Mouse (Mus musculus): ENCODE measurements around the gene Cela3b. TPM values are rescaled to one million over a fixed set of nuclear protein-coding genes. Genes with fewer than 3 reads are reported as not detected.
A peak's percentile ranks its signal among the peaks of the same experiment; 100 is the strongest.

Gene Cela3b
- polyA plus RNA-seq, 1 experiment from 2014 or later: not detected

- ATAC-seq (no peak), DNase-seq (ENCODE audit: low spot score) (no peak)
- no peaks in the 10 kb centered on the region for H3K27me3 ChIP-seq (replicated peaks; ENCODE audit: insufficient read depth, low read length)
- 93% methylated on average over 4 of the region's 4 CpGs for WGBS
- H3K4me3 ChIP-seq (ENCODE audit: low read depth, low read length): no peak overlapping the region
- TF ChIP-seq CTCF (IDR thresholded peaks at IDR 0.05) (no peak), EP300 (IDR thresholded peaks at IDR 0.05) (no peak)
- no peak overlapping the region for H3K27ac ChIP-seq (ENCODE audit: low read length)
- H3K9ac ChIP-seq (replicated peaks; ENCODE audit: low read depth): no peak overlapping the region
- H3K4me1 ChIP-seq (ENCODE audit: insufficient read depth, low read depth, low read length): no peaks in the 10 kb centered on the region; the same call in 1 of the 2 replicates
- no peaks in the 10 kb centered on the region for H3K9me3 ChIP-seq (ENCODE audit: low read length)
- no peaks in the 10 kb centered on the region for H3K36me3 ChIP-seq (ENCODE audit: insufficient read depth, low read length)
- no peak overlapping the region for H3K4me2 ChIP-seq (replicated peaks; ENCODE audit: low read depth, low read length)
Observed at GRCm38 (mm10) chr4:137390196-137390595, 40.1 kb downstream of the Cela3b start.

- TF ChIP-seq EP300 (IDR thresholded peaks at IDR 0.05) (no peak; the same call in 1 of the 2 replicates), CTCF (IDR thresholded peaks at IDR 0.05) (no peak)
- no peaks in the 10 kb centered on the region; the same call in 1 of the 2 replicates for H3K4me1 ChIP-seq (ENCODE audit: insufficient read depth, low read depth, low read length)
- no peaks in the 10 kb centered on the region for H3K36me3 ChIP-seq (ENCODE audit: insufficient read depth, low read length)
- peak overlapping the region; percentile 87 for H3K4me3 ChIP-seq (ENCODE audit: low read depth, low read length)
- peak overlapping the region; percentile 96 for H3K27ac ChIP-seq (ENCODE audit: low read length)
- WGBS: 35% methylated on average over 6 of the region's 6 CpGs
- H3K4me2 ChIP-seq (replicated peaks; ENCODE audit: low read depth, low read length): peak overlapping the region; percentile 74
- peak; percentile 54 for ATAC-seq
- peak; percentile 70 for DNase-seq (ENCODE audit: low spot score)
- no peak overlapping the region; the same call in 1 of the 2 replicates for H3K9ac ChIP-seq (replicated peaks; ENCODE audit: low read depth)
- H3K27me3 ChIP-seq (replicated peaks; ENCODE audit: insufficient read depth, low read length): no peaks in the 10 kb centered on the region
- no peaks in the 10 kb centered on the region for H3K9me3 ChIP-seq (ENCODE audit: low read length)
Observed at GRCm38 (mm10) chr4:137388983-137389382, 41.4 kb downstream of the Cela3b start.

- no peaks in the 10 kb centered on the region for H3K36me3 ChIP-seq (ENCODE audit: insufficient read depth, low read length)
- DNase-seq (ENCODE audit: low spot score) (peak; percentile 96), ATAC-seq (peak; percentile 94)
- TF ChIP-seq CTCF (IDR thresholded peaks at IDR 0.05) (no peak), EP300 (IDR thresholded peaks at IDR 0.05) (0 out of 2 replicates have a peak, but pooled peaks have one; percentile 46)
- no peaks in the 10 kb centered on the region; the same call in 1 of the 2 replicates for H3K4me1 ChIP-seq (ENCODE audit: insufficient read depth, low read depth, low read length)
- H3K9ac ChIP-seq (replicated peaks; ENCODE audit: low read depth): peak overlapping the region; percentile 79
- peak overlapping the region; percentile 96 for H3K27ac ChIP-seq (ENCODE audit: low read length)
- no peaks in the 10 kb centered on the region for H3K9me3 ChIP-seq (ENCODE audit: low read length)
- under 1% methylated on average over 44 of the region's 46 CpGs for WGBS
- H3K4me2 ChIP-seq (replicated peaks; ENCODE audit: low read depth, low read length): peak overlapping the region; percentile 74
- peak overlapping the region; percentile 87 for H3K4me3 ChIP-seq (ENCODE audit: low read depth, low read length)
- no peaks in the 10 kb centered on the region for H3K27me3 ChIP-seq (replicated peaks; ENCODE audit: insufficient read depth, low read length)
Observed at GRCm38 (mm10) chr4:137388059-137388794, 42.1 kb downstream of the Cela3b start.

- no peaks in the 10 kb centered on the region for H3K27me3 ChIP-seq (replicated peaks; ENCODE audit: insufficient read depth, low read length)
- no peaks in the 10 kb centered on the region; the same call in 1 of the 2 replicates for H3K4me1 ChIP-seq (ENCODE audit: insufficient read depth, low read depth, low read length)
- peak overlapping the region; percentile 87 for H3K4me3 ChIP-seq (ENCODE audit: low read depth, low read length)
- DNase-seq (ENCODE audit: low spot score): peak; percentile 59
- no peaks in the 10 kb centered on the region for H3K36me3 ChIP-seq (ENCODE audit: insufficient read depth, low read length)
- H3K4me2 ChIP-seq (replicated peaks; ENCODE audit: low read depth, low read length): peak overlapping the region; percentile 74
- 1% methylated on average over 20 of the region's 20 CpGs for WGBS
- H3K9ac ChIP-seq (replicated peaks; ENCODE audit: low read depth): peak overlapping the region; percentile 79
- H3K9me3 ChIP-seq (ENCODE audit: low read length): no peaks in the 10 kb centered on the region
- peak overlapping the region; percentile 96 for H3K27ac ChIP-seq (ENCODE audit: low read length)
- TF ChIP-seq CTCF (IDR thresholded peaks at IDR 0.05) (no peak), EP300 (IDR thresholded peaks at IDR 0.05) (no peak)
- ATAC-seq: no peak
Observed at GRCm38 (mm10) chr4:137387482-137388058, 42.8 kb downstream of the Cela3b start.

- H3K4me1 ChIP-seq (ENCODE audit: insufficient read depth, low read depth, low read length): no peaks in the 10 kb centered on the region
- H3K27me3 ChIP-seq (replicated peaks; ENCODE audit: insufficient read depth, low read length): no peaks in the 10 kb centered on the region
- H3K4me3 ChIP-seq (ENCODE audit: low read depth, low read length): no peak overlapping the region
- DNase-seq (ENCODE audit: low spot score) (no peak), ATAC-seq (no peak)
- no peak overlapping the region for H3K9ac ChIP-seq (replicated peaks; ENCODE audit: low read depth)
- 34% methylated on average over 13 of the region's 16 CpGs for whole genome bisulfite sequencing
- TF ChIP-seq EP300 (IDR thresholded peaks at IDR 0.05): no peak
- no peak for TF ChIP-seq CTCF (IDR thresholded peaks at IDR 0.05)
- H3K4me2 ChIP-seq (replicated peaks; ENCODE audit: low read depth, low read length): no peak overlapping the region
- no peaks in the 10 kb centered on the region for H3K9me3 ChIP-seq (ENCODE audit: low read length)
- no peak overlapping the region for H3K27ac ChIP-seq (ENCODE audit: low read length)
- no peaks in the 10 kb centered on the region for H3K36me3 ChIP-seq (ENCODE audit: insufficient read depth, low read length)
Observed at GRCm38 (mm10) chr4:137380702-137381605, 49.4 kb downstream of the Cela3b start.
